Mouse (Mus musculus) forelimb bud, embryonic 11.5 days (tissue): ENCODE results near the gene Cd82.

Source experiments
- DNase-seq: peaks from one replicate; pipeline ENCODE4 v3.0.0-alpha.2; 2012; ENCODE audit warnings: low read depth, low spot score

Gene Cd82

GRCm38 (mm10) chr2:93466314-93466713 lies 3.4 kb upstream of the Cd82 start:
- no peak for DNase-seq

GRCm38 (mm10) chr2:93461869-93462714 lies 848 bp downstream of the Cd82 start:
- peak; percentile 88 for DNase-seq

- DNase-seq: no peak
These were observed 2.0 kb downstream of the Cd82 start for GRCm38 (mm10) chr2:93460786-93461469.

GRCm38 (mm10) chr2:93459208-93459920 lies 3.6 kb downstream of the Cd82 start:
- no peak for DNase-seq

GRCm38 (mm10) chr2:93458332-93459207 lies 4.4 kb downstream of the Cd82 start:
- no peak for DNase-seq

- no peak for DNase-seq
These were observed 5.4 kb downstream of the Cd82 start for GRCm38 (mm10) chr2:93457426-93458130.

- DNase-seq: no peak
These were observed 6.8 kb downstream of the Cd82 start for GRCm38 (mm10) chr2:93456140-93456539.

GRCm38 (mm10) chr2:93454817-93455591 lies 7.9 kb downstream of the Cd82 start:
- DNase-seq: no peak

- no peak for DNase-seq
These were observed 8.6 kb downstream of the Cd82 start for GRCm38 (mm10) chr2:93454334-93454733.

GRCm38 (mm10) chr2:93453046-93453445 lies 9.9 kb downstream of the Cd82 start:
- DNase-seq: no peak

- no peak for DNase-seq
These were observed 10.4 kb downstream of the Cd82 start for GRCm38 (mm10) chr2:93452506-93452905.

GRCm38 (mm10) chr2:93452057-93452456 lies 10.9 kb downstream of the Cd82 start:
- DNase-seq: no peak

- peak; percentile 54 for DNase-seq
These were observed 11.6 kb downstream of the Cd82 start for GRCm38 (mm10) chr2:93451219-93451938.

- DNase-seq: no peak
These were observed 12.2 kb downstream of the Cd82 start for GRCm38 (mm10) chr2:93450695-93451094.

GRCm38 (mm10) chr2:93449657-93450056 lies 13.3 kb downstream of the Cd82 start:
- no peak for DNase-seq

- no peak for DNase-seq
These were observed 14.2 kb downstream of the Cd82 start for GRCm38 (mm10) chr2:93448774-93449173.

GRCm38 (mm10) chr2:93447500-93448249 lies 15.3 kb downstream of the Cd82 start:
- DNase-seq: no peak

GRCm38 (mm10) chr2:93446606-93447353 lies 16.2 kb downstream of the Cd82 start:
- no peak for DNase-seq
